Mouse (Mus musculus) frontal cortex, postnatal 25 days (tissue): ENCODE measurements at regions not wholly inside any gene's neighbourhood (a gene's known extent, or its start where the extent isn't known, plus 50 kb on each side); places are given as distances from the start of the nearest gene placed in this dataset.

Experiments
- DNase-seq, 2 experiments: peaks; one replicate each; pipeline ENCODE4 v3.0.0; 2022; ENCODE audit warnings: low spot score in 2 of 2

GRCm38 (mm10) chr4:87566616-87567015 is 336.3 kb upstream of the Slc24a2 start:
- DNase-seq = no peak

- DNase-seq = no peak
Observed at GRCm38 (mm10) chr4:87554912-87555311, 324.6 kb upstream of the Slc24a2 start.
